Mouse (Mus musculus): Measurements from ENCODE around the gene 2010111I01Rik.

GRCm38 (mm10) chr13:62996767-62997166, 32.1 kb downstream of the 2010111I01Rik start:
- TF ChIP-seq CTCF (IDR thresholded peaks at IDR 0.05; ENCODE audit: low read depth), result no peak
- TF ChIP-seq EP300 (IDR thresholded peaks at IDR 0.05; ENCODE audit: low read depth), result no peak

Measured in liver, embryonic 14.5 days (tissue).